Mouse (Mus musculus) WW6 (cell line): ENCODE measurements at regions not wholly inside any gene's neighbourhood (a gene's known extent, or its start where the extent isn't known, plus 50 kb on each side); places are given as distances from the start of the nearest gene placed in this dataset.

Experiments
- DNase-seq: peaks from one replicate; pipeline ENCODE4 v3.0.0-alpha.2; 2013; ENCODE audit warnings: low read depth, low spot score

DNA sequence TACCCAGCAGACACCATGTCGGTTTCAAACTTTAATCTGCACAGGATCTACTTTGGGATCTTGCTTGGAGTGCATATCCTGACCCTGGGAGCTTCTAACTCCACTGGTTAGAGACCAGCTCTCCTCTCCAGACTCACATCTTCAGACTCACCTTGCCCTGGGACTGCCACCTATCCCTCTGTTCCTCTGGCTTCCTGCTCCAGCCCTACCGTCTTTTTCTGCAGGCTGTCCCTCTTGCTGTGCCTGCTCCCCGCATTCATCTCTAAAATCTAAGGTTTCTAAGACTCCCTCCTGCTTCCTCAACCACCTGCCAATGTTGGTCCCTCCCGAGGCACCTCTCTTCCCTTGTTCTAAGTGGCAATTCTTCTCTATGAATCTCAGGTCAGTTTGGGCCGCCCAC is 233.2 kb downstream of the Plpp3 start:
- DNase-seq, result peak; percentile 26

DNA sequence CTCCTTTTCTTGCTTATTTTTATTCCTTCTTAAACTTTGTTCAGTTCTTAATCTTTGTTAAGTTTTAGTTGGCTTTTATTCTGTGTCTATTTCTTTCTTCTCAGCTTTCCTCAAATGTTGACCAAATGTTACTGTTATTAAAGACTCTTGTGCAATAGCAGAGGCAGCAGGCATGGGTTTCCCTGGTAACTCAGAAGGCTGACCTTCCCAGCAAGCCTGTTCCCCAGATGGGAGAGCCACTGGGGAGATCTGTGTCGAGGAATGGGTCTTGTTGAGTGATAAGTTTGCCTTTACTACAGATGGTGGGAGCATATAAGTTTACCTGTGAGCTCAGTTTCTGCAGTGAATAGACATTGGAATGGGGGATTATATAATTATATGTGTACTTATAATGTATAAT is 237.2 kb downstream of the Plpp3 start:
- no peak for DNase-seq

DNA sequence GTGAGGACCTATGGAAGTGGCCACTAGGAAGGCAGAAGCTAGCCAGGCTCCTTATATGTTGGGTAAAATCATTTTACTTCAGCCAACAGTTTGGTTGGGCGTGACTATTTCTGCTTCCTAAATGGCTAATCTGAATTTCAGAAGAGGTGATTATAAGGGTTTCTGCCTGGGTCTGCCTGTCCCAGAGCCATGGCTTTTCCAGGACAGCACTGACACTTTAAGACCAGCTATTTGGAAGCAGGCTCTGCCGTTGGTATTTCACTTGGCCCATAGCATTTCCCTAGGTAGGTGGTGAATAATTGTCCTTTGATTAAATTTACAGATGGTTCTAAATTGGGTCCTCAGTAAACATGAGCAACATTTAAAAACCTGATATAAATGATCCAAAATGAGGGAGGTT is 240.3 kb downstream of the Plpp3 start:
- no peak for DNase-seq

DNA sequence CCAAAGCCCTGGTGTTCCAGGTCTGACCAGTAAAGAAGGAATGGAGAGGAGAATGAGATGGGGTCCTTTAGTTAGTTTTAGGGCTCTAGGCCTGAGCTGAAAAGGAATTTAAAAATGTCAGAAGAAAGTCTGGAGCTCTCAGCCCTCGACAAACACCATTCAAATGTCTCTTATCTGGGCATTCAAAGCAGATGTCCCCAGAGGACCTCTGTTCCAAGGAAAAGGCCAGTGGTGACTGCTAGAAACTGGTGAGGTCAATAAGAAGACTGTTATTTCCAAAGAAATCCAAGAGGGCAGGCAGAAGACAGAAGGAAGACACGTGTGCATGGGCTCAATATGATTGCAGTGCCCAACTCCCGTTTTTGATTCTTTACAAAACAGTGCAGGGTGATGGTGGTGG is 244.9 kb downstream of the Plpp3 start:
- no peak for DNase-seq

DNA sequence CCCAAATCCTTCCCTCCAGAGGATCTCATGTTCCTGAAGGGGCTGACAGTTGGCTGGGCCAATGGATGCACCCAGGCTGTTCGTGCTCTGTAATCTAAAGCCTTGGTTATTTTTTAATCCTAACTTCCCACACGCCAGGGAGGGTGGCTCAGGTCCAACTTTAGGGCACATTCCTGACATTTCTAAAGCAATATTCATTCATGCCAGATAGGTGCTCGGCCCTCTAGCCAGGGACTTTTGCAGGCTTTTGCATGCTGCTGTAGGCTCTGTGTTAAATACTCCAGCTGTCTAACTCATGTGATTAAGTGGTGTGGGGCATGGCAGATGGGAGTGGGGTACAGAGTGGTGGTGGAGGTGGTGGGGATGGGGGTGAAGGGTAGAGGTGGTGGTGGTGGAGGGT is 246.0 kb downstream of the Plpp3 start:
- no peak for DNase-seq

DNA sequence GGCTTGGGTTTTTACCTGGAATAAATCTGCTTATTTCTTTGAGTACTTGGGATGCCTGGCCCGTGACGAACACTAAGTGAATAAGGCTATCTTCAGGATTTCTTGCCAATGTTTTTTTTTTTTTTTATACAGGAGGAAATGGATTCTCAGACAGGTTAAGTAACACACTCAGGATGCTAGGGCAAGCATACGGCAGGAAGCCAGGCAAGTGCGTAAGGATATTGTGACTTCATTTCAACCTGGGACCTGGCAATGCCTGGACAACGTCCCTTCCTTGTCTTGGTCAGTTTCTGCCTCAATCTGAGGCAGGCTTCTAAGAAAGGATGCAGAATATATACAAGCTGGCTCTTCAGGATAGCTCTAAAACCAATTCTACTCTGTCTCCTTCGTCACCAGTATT is 246.5 kb downstream of the Plpp3 start:
- no peak for DNase-seq

DNA sequence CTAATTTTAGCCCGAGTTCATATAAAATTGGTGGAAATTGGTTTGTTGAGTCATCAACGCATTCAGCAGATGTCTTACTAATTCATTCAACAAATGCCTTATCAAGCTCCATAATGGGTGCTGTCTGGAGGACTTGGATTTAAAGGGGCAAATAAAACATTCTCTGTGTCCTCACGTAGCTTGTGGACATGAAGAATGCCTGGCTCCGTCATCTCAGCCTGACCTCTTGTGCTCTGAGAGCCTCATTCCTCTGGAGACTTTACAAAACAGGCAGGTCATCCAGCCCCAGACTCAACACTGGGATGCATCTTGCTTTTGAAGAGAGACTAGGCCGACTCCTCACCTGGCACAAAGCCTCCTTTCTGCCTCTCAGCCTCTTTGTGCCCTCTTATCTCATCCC is 248.6 kb downstream of the Plpp3 start:
- no peak for DNase-seq

DNA sequence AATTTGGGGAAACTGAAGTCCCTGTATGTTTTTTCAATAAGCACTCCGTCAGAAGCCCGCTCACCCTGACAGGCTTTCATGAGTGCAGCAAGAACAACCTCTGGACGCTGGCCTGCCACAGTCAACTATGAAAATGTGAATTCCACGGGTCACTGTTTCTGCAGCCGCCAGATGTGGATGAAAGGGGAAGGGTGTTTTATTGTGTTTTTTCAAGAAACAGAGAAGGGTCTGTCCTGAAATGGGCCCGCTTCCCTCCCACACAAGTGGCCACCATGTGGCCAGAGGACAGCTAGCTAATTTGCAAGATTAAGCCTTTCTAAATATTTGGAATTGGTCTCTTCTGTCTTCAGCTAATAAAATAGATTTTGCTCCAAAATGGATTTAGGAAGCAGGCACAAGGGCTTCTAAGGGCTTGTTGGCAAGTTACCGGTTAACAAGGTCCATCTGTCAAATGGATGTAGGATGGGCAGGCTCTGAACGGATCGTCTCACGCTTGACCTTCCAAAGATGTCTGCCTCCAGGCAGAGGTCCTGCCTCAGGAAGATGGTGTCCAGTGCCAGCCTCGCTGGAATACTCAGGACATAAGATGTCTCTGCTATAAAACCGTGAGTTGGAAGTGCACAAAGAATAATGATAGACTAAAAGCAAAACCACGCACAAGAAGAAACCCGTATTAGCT is 249.8 kb downstream of the Plpp3 start:
- no peak for DNase-seq

DNA sequence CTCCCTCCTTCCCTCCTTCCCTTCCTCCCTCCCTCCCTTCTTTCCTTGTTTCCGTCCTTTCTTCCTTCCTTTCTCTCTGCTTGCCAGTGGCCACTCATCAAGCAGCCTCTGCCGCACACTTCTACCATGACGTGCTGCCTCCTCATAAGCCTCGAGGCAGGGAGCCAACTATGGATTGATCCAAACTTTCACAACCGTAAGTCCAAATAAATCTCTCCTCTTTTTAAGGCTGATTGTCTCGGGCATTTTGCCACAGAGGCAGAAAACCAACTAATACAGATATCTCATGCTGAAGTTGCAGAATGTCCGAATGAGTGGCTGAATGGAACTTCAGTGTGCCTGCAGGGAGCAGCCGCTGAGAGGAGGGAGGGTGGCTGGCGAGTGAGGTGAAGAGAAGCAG is 251.7 kb downstream of the Plpp3 start:
- DNase-seq, result no peak

DNA sequence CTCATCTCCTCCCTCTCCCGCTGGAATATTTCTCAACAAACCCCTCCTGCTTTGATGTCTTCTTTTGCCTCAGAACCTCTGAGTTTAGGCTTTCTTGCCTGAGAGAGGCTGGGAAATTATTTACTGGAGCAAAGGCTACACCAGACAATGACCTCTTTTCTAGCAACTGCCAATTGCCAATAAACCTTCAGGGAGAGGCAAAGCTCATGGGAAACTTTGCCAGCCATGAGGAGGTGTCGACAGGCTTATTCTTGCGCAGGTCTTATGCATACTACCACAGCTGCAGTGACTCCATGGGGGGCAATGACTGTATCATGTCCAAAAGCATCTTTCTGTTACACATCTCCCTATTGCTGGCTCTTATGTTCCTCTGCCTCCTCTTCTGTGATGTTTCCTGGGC is 260.0 kb downstream of the Plpp3 start:
- DNase-seq, result no peak

DNA sequence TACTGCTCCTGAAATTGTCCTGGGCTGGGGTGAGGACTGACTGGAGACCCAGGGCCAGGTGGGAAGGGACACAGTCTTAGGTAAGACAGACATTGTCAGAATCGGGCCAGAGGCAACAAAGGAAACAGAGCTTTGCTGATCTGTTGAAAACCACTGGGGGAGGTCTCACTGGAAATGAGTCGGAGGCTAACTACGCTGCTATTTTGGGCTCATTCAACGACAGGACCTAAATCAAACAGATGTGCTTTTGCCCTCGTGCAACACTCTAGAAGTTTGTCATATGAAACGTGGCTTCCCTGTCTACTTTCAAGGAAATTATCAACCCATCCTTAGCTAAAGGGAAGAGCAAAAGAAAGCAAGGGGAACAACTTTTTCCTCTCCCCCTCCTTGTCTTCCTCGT is 265.3 kb downstream of the Plpp3 start:
- DNase-seq, result no peak

DNA sequence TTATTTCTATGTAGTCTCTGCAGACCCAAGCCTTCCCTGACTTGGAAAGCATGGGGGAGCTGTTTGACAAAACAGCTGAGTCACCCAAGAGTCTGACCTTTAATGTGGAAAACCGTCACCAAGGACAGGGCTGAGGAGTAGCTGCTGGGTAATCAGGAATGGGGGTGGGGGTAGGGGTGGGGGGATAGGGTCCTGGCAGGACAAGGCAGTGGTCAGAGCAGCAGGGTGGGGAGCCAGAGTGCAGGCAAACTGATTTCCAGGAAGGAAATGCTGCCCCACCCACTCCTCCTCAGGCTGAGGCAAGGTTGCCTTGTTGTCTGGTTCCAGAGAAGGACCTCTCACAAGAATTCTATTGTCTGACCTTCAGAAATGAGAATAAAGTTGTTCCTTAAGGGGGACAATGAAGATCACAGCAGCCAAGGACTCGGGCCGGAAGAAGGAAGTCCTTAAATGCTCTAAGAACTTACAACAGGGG is 266.6 kb downstream of the Plpp3 start:
- no peak for DNase-seq

DNA sequence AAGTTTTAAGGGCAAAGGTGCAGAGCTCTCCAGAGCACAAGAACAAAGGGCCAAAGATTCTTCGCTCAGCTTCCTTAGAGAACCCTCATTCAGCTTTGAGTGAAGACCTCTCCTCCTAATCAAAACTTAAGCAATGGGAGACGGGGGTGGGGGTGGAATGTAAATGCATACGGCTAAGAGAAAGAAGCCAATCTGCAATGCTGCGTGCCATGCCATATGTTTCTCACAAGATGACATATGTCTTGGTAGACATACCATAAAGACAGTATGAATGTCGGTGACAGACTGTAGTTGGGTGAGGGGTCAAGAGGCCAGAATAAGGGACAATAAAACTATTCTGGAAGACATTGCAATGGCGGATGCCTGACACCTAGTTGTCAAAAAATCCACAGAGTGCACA is 267.9 kb downstream of the Plpp3 start:
- DNase-seq, result no peak

DNA sequence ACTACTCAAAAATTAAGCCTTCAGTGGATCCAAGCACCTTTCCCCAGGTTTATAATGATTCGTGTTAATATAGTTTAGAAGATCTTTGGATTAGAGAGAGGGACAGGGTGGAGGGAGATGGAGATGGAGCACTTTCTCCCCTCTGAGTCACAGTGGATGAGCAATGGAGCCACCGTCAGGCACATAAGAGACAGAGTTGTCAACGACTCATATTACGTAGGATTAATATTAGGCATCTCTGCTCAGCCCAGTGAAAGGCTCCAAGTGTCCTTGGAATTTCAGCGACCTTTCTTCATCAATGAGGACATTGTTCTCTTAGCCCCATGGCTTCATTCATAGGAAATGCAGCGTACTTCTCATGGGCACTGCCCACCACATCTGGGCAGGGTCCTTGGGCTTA is 270.4 kb downstream of the Plpp3 start:
- DNase-seq, result no peak

DNA sequence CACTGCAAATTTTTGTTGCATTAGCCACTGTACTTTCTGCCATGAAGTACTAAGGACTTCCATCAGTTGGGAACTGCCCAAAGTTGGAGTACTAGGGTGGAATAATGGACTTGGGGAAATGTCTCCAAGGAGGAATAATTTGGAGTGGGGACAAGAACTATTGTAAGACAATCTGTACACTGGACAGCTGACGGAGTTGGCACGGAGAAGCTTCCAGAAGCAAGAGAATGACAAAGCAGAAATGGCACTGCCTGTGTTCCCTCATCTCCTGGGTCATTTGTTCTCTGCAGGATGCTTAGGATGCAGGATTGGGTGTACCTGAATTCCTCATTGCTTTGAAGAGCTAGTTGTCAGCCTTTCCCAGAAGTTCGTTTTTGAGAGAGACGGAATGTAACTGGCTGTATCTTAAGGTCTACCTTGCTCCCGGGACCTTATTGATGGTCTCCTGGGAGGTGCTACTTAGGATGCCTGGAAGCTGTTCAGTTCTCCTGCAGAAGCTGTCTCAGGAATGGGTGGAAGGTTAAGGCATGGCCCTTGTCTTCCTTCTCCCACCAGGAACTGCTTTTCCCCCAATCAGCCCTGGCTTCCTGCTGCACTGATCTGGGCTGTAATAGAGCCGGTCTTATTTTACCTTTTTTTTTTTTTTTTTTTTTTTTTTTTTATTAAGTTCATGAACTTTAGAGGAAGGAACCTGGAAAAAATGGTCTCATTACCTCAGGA is 272.4 kb downstream of the Plpp3 start:
- DNase-seq, result no peak

DNA sequence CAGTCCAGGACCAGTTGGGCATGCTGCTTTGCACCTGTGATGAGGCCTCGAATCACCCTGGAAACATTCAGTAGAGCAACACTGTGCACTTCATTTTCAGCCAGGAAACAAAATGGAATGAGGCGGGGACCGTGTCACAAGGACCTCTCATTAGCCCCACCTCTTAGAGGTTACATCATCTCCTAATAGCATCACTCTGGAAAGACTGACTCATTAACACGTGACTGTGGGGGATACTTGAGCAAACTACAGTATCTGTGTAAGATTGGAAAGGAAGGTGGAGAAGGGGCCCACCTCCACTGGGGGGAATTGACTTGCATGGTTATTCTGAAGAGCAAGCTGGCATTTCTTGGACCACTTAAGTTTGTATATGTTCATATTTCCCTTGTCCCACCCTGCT is 275.3 kb downstream of the Plpp3 start:
- DNase-seq, result no peak

DNA sequence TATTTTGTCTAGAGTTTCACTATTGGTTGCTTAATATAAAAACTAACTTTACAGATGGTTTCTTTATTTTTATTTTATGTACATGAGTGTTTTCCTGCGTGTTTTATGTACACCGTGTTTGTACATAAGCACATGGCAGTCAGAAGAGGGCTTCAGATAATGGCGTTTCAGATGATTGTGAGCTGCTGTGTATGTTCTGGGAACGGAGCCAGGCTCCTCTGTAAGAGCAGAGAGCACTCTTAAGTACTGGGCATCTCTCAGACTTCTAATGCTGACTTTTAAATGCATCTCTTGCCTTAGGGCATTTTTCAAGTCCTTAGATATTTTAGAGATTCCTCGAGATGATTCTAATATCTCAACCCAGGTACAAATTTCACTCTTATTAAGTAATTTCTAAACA is 280.0 kb downstream of the Plpp3 start:
- DNase-seq, result no peak

DNA sequence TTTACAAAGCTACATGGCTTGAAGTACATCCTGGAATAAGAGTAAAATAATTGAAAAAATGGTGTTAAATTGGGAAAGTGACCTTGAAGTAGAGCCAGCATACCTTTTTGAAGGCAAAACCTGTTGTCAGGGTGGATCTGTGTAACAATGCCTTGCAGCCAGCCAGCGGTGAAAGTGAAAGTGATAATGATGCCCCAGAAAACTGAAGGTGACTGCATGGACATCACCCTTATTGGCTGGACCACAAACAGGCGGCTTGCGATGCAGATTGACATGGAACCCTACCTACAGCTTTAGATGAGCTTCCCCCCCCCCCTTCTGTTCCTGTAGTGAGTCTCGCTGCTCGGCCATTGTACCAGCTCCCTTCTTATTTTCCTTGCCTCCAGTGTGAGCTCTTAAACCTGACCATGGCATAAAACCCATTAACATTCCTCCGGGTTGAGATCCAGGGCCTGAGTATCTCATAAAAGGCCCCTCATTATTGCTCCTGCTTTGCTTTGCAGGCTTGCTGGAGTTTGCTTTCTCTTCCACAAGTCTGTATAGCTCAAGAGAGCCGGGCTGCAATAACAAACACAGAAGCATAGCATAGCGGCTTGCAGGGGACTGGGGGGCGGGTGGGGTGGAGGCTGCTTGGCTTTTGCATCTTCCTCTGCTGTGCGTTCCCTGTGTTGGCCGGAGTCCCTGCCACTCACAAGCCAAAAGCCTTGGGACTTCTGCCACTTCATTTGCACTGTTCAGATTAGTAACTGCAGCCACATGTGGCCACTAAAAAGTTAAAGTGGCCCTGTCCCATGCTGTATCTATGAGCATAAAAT is 292.1 kb downstream of the Plpp3 start:
- DNase-seq, result no peak

DNA sequence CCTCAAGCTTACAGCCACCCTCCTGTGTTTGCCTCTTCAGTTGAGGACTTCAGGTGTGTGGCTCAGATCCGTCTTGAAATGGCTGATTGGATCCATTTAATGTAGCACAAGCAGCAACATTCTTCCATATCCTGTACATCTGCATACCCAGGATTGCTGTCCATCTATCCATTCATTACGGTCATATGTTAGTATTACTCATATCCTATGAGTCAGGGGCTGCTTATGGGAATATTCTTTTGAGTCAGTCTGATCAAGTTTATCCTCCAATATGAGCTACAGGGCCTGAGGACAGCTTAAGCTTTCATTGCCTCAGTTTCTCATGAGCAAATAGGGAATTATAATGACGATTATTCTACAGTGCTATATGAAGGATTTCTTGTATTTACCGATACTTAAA is 293.7 kb downstream of the Plpp3 start:
- no peak for DNase-seq

DNA sequence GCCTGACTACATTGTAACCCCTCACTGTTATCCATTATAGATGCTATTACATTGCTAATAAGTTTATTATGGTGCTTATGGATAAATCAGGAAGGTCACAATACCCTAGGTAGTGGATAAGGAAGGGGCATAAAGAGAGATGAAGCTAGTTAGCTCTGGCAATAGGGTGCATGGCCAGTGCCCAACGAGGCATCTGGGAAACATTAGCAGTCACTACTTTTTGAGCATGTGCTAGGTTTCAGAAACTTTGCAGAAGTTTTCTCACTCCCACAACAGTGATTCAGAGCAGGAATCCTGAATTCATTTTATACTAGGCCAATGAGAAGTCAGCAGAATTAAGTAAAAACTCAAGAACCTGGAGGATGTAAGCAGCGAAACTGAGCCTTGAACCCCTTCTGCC is 294.7 kb downstream of the Plpp3 start:
- no peak for DNase-seq

DNA sequence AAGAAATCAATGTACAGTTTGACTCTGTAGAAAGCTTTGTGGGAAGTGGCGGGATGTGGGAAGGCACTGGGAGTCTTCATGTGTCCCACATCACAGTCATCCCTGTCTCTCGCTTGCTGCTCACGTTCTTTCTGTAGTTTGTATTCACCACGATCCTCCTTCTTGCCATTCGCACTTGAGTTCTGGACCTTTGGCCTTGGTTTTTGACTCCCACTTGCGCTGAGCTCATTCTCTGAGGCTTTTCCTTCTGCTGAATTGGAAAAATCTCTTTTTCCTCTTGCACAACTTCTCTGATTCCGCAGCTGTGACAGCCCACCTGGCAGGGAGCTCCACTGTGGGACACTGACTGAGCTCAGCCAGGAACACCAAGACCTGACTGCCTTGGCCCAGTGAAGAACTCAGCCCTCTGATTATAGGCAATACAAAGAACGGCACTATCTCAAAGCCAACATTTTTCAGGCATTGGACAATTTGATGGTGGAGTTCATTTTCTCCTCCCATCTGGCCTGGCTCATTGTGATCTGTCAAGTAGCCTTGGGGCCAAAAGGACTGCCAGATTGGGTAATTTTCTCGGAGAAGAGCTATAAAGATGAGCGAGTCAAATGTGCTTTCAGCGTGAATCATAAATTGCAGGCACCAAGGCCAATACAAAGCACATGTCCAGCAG is 299.9 kb downstream of the Plpp3 start:
- DNase-seq, result no peak
